Mouse (Mus musculus): ENCODE data around the gene Cdkl3. TPM values are rescaled to one million over a fixed set of nuclear protein-coding genes. Genes with fewer than 3 reads are reported as not detected.

Gene Cdkl3
- polyA plus RNA-seq, 1 experiment from 2014 or later = 29.4 TPM

GRCm38 (mm10) chr11:52099031-52099761, 95.2 kb downstream of the Cdkl3 start:
- Histone ChIP-seq H3K27me3 (replicated peaks; ENCODE audit: control insufficient read depth, insufficient read depth, low read length) (no peaks in the 10 kb centered on the region), H3K4me2 (ENCODE audit: low read length) (peak overlapping the region; percentile 91), H3K9ac (ENCODE audit: low read depth, low read length) (peak overlapping the region; percentile 99), H3K36me3 (ENCODE audit: control insufficient read depth, insufficient read depth, low read length) (no peaks in the 10 kb centered on the region), H3K4me3 (ENCODE audit: low read length) (peak overlapping the region; percentile 91), H3K4me1 (ENCODE audit: control insufficient read depth, insufficient read depth, low read depth, low read length) (peaks cover 31% of the 10 kb centered on the region), H3K27ac (ENCODE audit: low read depth, low read length) (peak overlapping the region; percentile 100), H3K9me3 (ENCODE audit: control insufficient read depth, low read length) (no peaks in the 10 kb centered on the region)
- peak; percentile 70 for ATAC-seq
- under 1% methylated on average over 58 of the region's 72 CpGs for WGBS

- no peaks in the 10 kb centered on the region for H3K9me3 ChIP-seq (ENCODE audit: control insufficient read depth, low read length)
- 8% methylated on average over 7 of the region's 7 CpGs for WGBS
- H3K9ac ChIP-seq (ENCODE audit: low read depth, low read length) = peak overlapping the region; percentile 99
- no peaks in the 10 kb centered on the region for H3K27me3 ChIP-seq (replicated peaks; ENCODE audit: control insufficient read depth, insufficient read depth, low read length)
- H3K4me2 ChIP-seq (ENCODE audit: low read length) = peak overlapping the region; percentile 91
- ATAC-seq = no peak
- peak overlapping the region; percentile 91 for H3K4me3 ChIP-seq (ENCODE audit: low read length)
- no peak overlapping the region; the same call in 1 of the 2 replicates for H3K27ac ChIP-seq (ENCODE audit: low read depth, low read length)
- peaks cover 33% of the 10 kb centered on the region for H3K4me1 ChIP-seq (ENCODE audit: control insufficient read depth, insufficient read depth, low read depth, low read length)
- H3K36me3 ChIP-seq (ENCODE audit: control insufficient read depth, insufficient read depth, low read length) = no peaks in the 10 kb centered on the region
Measured at GRCm38 (mm10) chr11:52099771-52100219, 95.8 kb downstream of the Cdkl3 start.

- Histone ChIP-seq H3K9ac (ENCODE audit: low read depth, low read length) (no peak overlapping the region), H3K9me3 (ENCODE audit: control insufficient read depth, low read length) (no peaks in the 10 kb centered on the region), H3K4me1 (ENCODE audit: control insufficient read depth, insufficient read depth, low read depth, low read length) (peaks cover 31% of the 10 kb centered on the region), H3K27ac (ENCODE audit: low read depth, low read length) (no peak overlapping the region), H3K4me3 (ENCODE audit: low read length) (no peak overlapping the region), H3K27me3 (replicated peaks; ENCODE audit: control insufficient read depth, insufficient read depth, low read length) (no peaks in the 10 kb centered on the region), H3K36me3 (ENCODE audit: control insufficient read depth, insufficient read depth, low read length) (no peaks in the 10 kb centered on the region), H3K4me2 (ENCODE audit: low read length) (no peak overlapping the region)
- 87% methylated on average over 4 of the region's 4 CpGs for WGBS
- no peak for ATAC-seq
Measured at GRCm38 (mm10) chr11:52102977-52103376, 99.0 kb downstream of the Cdkl3 start.

- Histone ChIP-seq H3K4me1 (ENCODE audit: control insufficient read depth, insufficient read depth, low read depth, low read length) (peaks cover 24% of the 10 kb centered on the region), H3K4me3 (ENCODE audit: low read length) (no peak overlapping the region), H3K27me3 (replicated peaks; ENCODE audit: control insufficient read depth, insufficient read depth, low read length) (no peaks in the 10 kb centered on the region), H3K4me2 (ENCODE audit: low read length) (no peak overlapping the region), H3K9me3 (ENCODE audit: control insufficient read depth, low read length) (no peaks in the 10 kb centered on the region), H3K27ac (ENCODE audit: low read depth, low read length) (no peak overlapping the region), H3K9ac (ENCODE audit: low read depth, low read length) (no peak overlapping the region), H3K36me3 (ENCODE audit: control insufficient read depth, insufficient read depth, low read length) (no peaks in the 10 kb centered on the region)
- no peak for ATAC-seq
Measured at GRCm38 (mm10) chr11:52105503-52105902, 101.5 kb downstream of the Cdkl3 start.

GRCm38 (mm10) chr11:52106037-52106436, 102.0 kb downstream of the Cdkl3 start:
- Histone ChIP-seq H3K27me3 (replicated peaks; ENCODE audit: control insufficient read depth, insufficient read depth, low read length) (no peaks in the 10 kb centered on the region), H3K4me2 (ENCODE audit: low read length) (no peak overlapping the region), H3K4me1 (ENCODE audit: control insufficient read depth, insufficient read depth, low read depth, low read length) (peaks cover 19% of the 10 kb centered on the region), H3K4me3 (ENCODE audit: low read length) (no peak overlapping the region), H3K9ac (ENCODE audit: low read depth, low read length) (no peak overlapping the region), H3K9me3 (ENCODE audit: control insufficient read depth, low read length) (no peaks in the 10 kb centered on the region), H3K36me3 (ENCODE audit: control insufficient read depth, insufficient read depth, low read length) (no peaks in the 10 kb centered on the region), H3K27ac (ENCODE audit: low read depth, low read length) (no peak overlapping the region)
- ATAC-seq = no peak
- WGBS = 89% methylated on average over 2 of the region's 2 CpGs

GRCm38 (mm10) chr11:52106438-52106837, 102.4 kb downstream of the Cdkl3 start:
- Histone ChIP-seq H3K9me3 (ENCODE audit: control insufficient read depth, low read length) (no peaks in the 10 kb centered on the region), H3K27ac (ENCODE audit: low read depth, low read length) (no peak overlapping the region), H3K36me3 (ENCODE audit: control insufficient read depth, insufficient read depth, low read length) (no peaks in the 10 kb centered on the region), H3K4me2 (ENCODE audit: low read length) (no peak overlapping the region), H3K4me3 (ENCODE audit: low read length) (no peak overlapping the region), H3K27me3 (replicated peaks; ENCODE audit: control insufficient read depth, insufficient read depth, low read length) (no peaks in the 10 kb centered on the region), H3K4me1 (ENCODE audit: control insufficient read depth, insufficient read depth, low read depth, low read length) (peaks cover 15% of the 10 kb centered on the region), H3K9ac (ENCODE audit: low read depth, low read length) (no peak overlapping the region)
- ATAC-seq = no peak
- WGBS = 84% methylated on average over 1 of the region's 1 CpGs

GRCm38 (mm10) chr11:52108796-52109195, 104.8 kb downstream of the Cdkl3 start:
- no peak for ATAC-seq
- Histone ChIP-seq H3K4me1 (ENCODE audit: control insufficient read depth, insufficient read depth, low read depth, low read length) (0 out of 2 replicates have a peak, but pooled peaks cover 4% of the 10 kb centered on the region), H3K36me3 (ENCODE audit: control insufficient read depth, insufficient read depth, low read length) (no peaks in the 10 kb centered on the region), H3K27ac (ENCODE audit: low read depth, low read length) (no peak overlapping the region), H3K4me2 (ENCODE audit: low read length) (no peak overlapping the region), H3K9me3 (ENCODE audit: control insufficient read depth, low read length) (no peaks in the 10 kb centered on the region), H3K9ac (ENCODE audit: low read depth, low read length) (no peak overlapping the region), H3K27me3 (replicated peaks; ENCODE audit: control insufficient read depth, insufficient read depth, low read length) (no peaks in the 10 kb centered on the region), H3K4me3 (ENCODE audit: low read length) (no peak overlapping the region)
- 91% methylated on average over 5 of the region's 5 CpGs for WGBS

GRCm38 (mm10) chr11:52109421-52109820, 105.4 kb downstream of the Cdkl3 start:
- Histone ChIP-seq H3K27me3 (replicated peaks; ENCODE audit: control insufficient read depth, insufficient read depth, low read length) (no peaks in the 10 kb centered on the region), H3K36me3 (ENCODE audit: control insufficient read depth, insufficient read depth, low read length) (0 out of 2 replicates have a peak, but pooled peaks cover under 1% of the 10 kb centered on the region), H3K9ac (ENCODE audit: low read depth, low read length) (no peak overlapping the region), H3K4me3 (ENCODE audit: low read length) (no peak overlapping the region), H3K27ac (ENCODE audit: low read depth, low read length) (no peak overlapping the region), H3K9me3 (ENCODE audit: control insufficient read depth, low read length) (no peaks in the 10 kb centered on the region), H3K4me2 (ENCODE audit: low read length) (no peak overlapping the region), H3K4me1 (ENCODE audit: control insufficient read depth, insufficient read depth, low read depth, low read length) (0 out of 2 replicates have a peak, but pooled peaks cover 4% of the 10 kb centered on the region)
- no peak for ATAC-seq
- WGBS = 85% methylated on average over 1 of the region's 1 CpGs

GRCm38 (mm10) chr11:52115479-52115878, 111.5 kb downstream of the Cdkl3 start:
- Histone ChIP-seq H3K27me3 (replicated peaks; ENCODE audit: control insufficient read depth, insufficient read depth, low read length) (no peaks in the 10 kb centered on the region), H3K27ac (ENCODE audit: low read depth, low read length) (no peak overlapping the region), H3K4me1 (ENCODE audit: control insufficient read depth, insufficient read depth, low read depth, low read length) (no peaks in the 10 kb centered on the region), H3K9me3 (ENCODE audit: control insufficient read depth, low read length) (no peaks in the 10 kb centered on the region), H3K36me3 (ENCODE audit: control insufficient read depth, insufficient read depth, low read length) (peaks cover 35% of the 10 kb centered on the region), H3K4me3 (ENCODE audit: low read length) (no peak overlapping the region), H3K4me2 (ENCODE audit: low read length) (no peak overlapping the region), H3K9ac (ENCODE audit: low read depth, low read length) (no peak overlapping the region)
- 95% methylated on average over 3 of the region's 3 CpGs for WGBS
- ATAC-seq = no peak
